Mouse (Mus musculus) testis, adult 2 months (tissue): ENCODE measurements around the gene Sfxn5. TPM values are rescaled to one million over a fixed set of nuclear protein-coding genes. Genes with fewer than 3 reads are reported as not detected.

Source experiments
- H3K27ac ChIP-seq: fragments of 200-500 bp; 2 replicates; pipeline ENCODE4 v1.5.1; 2012; ENCODE audit warnings: low read depth, low read length; ENCODE audit not compliant: control insufficient read depth, insufficient read depth
- H3K27me3 ChIP-seq: fragments of 200-500 bp; 2 replicates; pipeline ENCODE4 v1.6.1; 2012; ENCODE audit warnings: mild to moderate bottlenecking, low read length, moderate library complexity; ENCODE audit not compliant: control insufficient read depth, insufficient read depth
- H3K36me3 ChIP-seq: fragments of 200-500 bp; 2 replicates; pipeline ENCODE4 v1.6.1; 2012; ENCODE audit warnings: mild to moderate bottlenecking, low read length; ENCODE audit not compliant: control insufficient read depth, insufficient read depth
- H3K4me1 ChIP-seq: fragments of 200-500 bp; 2 replicates; pipeline ENCODE4 v1.6.1; 2012; ENCODE audit warnings: low read length; ENCODE audit not compliant: control insufficient read depth, insufficient read depth
- H3K4me3 ChIP-seq: fragments of 200-500 bp; 2 replicates; pipeline ENCODE4 v1.5.1; 2012; ENCODE audit warnings: low read depth, mild to moderate bottlenecking, low read length, moderate library complexity, mixed read lengths; ENCODE audit not compliant: control insufficient read depth
- CTCF ChIP-seq: fragments of 200-500 bp; IDR thresholded peaks from 2 replicates; pipeline ENCODE4 v1.5.1; 2012; ENCODE audit warnings: low read depth, mild to moderate bottlenecking, inconsistent platforms, low read length, moderate library complexity; ENCODE audit not compliant: control insufficient read depth, insufficient read depth, insufficient replicate concordance
- POLR2A ChIP-seq: fragments of 200-500 bp; IDR thresholded peaks from 2 replicates; pipeline ENCODE4 v1.6.1; 2012; ENCODE audit warnings: low read depth, mild to moderate bottlenecking, inconsistent platforms, low read length, moderate library complexity; ENCODE audit not compliant: control insufficient read depth
- polyA plus RNA-seq: library from polyadenylated mRNA; depleted of rRNA; stranded (reverse); fragments of >200 nt; gene quantifications from 2 replicates; pipeline ENCODE4 v1.2.3, GENCODE M21; 2012

The Sfxn5 gene
- polyA plus RNA-seq, 1 experiment = 0.80 TPM

GRCm38 (mm10) chr6:85377066-85377734, 44.0 kb upstream of the Sfxn5 start:
- no peaks in the 10 kb centered on the region for H3K27me3 ChIP-seq
- no peak overlapping the region for H3K27ac ChIP-seq
- no peak overlapping the region for H3K4me3 ChIP-seq
- H3K4me1 ChIP-seq = peaks cover 21% of the 10 kb centered on the region
- H3K36me3 ChIP-seq = no peaks in the 10 kb centered on the region
- TF ChIP-seq CTCF (no peak), POLR2A (no peak)

- TF ChIP-seq CTCF (0 out of 2 replicates have a peak, but pooled peaks have one; percentile 5), POLR2A (no peak; the same call in 1 of the 2 replicates)
- Histone ChIP-seq H3K27me3 (no peaks in the 10 kb centered on the region), H3K4me3 (peak overlapping the region; percentile 90), H3K27ac (peak overlapping the region; percentile 44; the same call in 1 of the 2 replicates), H3K4me1 (peaks cover 21% of the 10 kb centered on the region), H3K36me3 (no peaks in the 10 kb centered on the region)
Measured at GRCm38 (mm10) chr6:85374734-85375114, 41.5 kb upstream of the Sfxn5 start.

GRCm38 (mm10) chr6:85373951-85374733, 40.9 kb upstream of the Sfxn5 start, which contains the start of gene Rab11fip5:
Gene Rab11fip5, minus strand, starts transcription at chr6:85374634.
- H3K36me3 ChIP-seq = no peaks in the 10 kb centered on the region
- H3K27me3 ChIP-seq = no peaks in the 10 kb centered on the region
- H3K27ac ChIP-seq = peak within 1 kb of the TSS; percentile 84
- H3K4me3 ChIP-seq = peak within 1 kb of the TSS; percentile 90
- peaks cover 26% of the 10 kb centered on the region for H3K4me1 ChIP-seq
- TF ChIP-seq POLR2A (no peak; the same call in none of the 2 replicates), CTCF (no peak)

- Histone ChIP-seq H3K36me3 (no peaks in the 10 kb centered on the region), H3K4me3 (peak overlapping the region; percentile 87), H3K27me3 (no peaks in the 10 kb centered on the region), H3K4me1 (peaks cover 23% of the 10 kb centered on the region), H3K27ac (peak overlapping the region; percentile 84)
- no peak for TF ChIP-seq CTCF
- no peak for TF ChIP-seq POLR2A
Measured at GRCm38 (mm10) chr6:85373066-85373860, 40.0 kb upstream of the Sfxn5 start.

- Histone ChIP-seq H3K27me3 (no peaks in the 10 kb centered on the region), H3K4me1 (peaks cover 23% of the 10 kb centered on the region), H3K36me3 (no peaks in the 10 kb centered on the region), H3K27ac (peak overlapping the region; percentile 47), H3K4me3 (peak overlapping the region; percentile 87)
- no peak for TF ChIP-seq CTCF
- no peak for TF ChIP-seq POLR2A
Measured at GRCm38 (mm10) chr6:85372496-85372895, 39.3 kb upstream of the Sfxn5 start.

GRCm38 (mm10) chr6:85371859-85372405, 38.7 kb upstream of the Sfxn5 start:
- H3K27me3 ChIP-seq = no peaks in the 10 kb centered on the region
- peaks cover 23% of the 10 kb centered on the region for H3K4me1 ChIP-seq
- no peaks in the 10 kb centered on the region for H3K36me3 ChIP-seq
- TF ChIP-seq POLR2A = 0 out of 2 replicates have a peak, but pooled peaks have one; percentile 14
- no peak for TF ChIP-seq CTCF
- H3K4me3 ChIP-seq = peak overlapping the region; percentile 87
- peak overlapping the region; percentile 47 for H3K27ac ChIP-seq

GRCm38 (mm10) chr6:85370666-85371430, 37.6 kb upstream of the Sfxn5 start:
- H3K4me1 ChIP-seq = peaks cover 23% of the 10 kb centered on the region
- H3K27me3 ChIP-seq = no peaks in the 10 kb centered on the region
- no peaks in the 10 kb centered on the region for H3K36me3 ChIP-seq
- no peak overlapping the region for H3K27ac ChIP-seq
- H3K4me3 ChIP-seq = peak overlapping the region; percentile 64
- TF ChIP-seq CTCF = no peak
- TF ChIP-seq POLR2A = no peak
